ENCODE assay signal across 18 mouse cellular contexts in the genomic region with DNA sequence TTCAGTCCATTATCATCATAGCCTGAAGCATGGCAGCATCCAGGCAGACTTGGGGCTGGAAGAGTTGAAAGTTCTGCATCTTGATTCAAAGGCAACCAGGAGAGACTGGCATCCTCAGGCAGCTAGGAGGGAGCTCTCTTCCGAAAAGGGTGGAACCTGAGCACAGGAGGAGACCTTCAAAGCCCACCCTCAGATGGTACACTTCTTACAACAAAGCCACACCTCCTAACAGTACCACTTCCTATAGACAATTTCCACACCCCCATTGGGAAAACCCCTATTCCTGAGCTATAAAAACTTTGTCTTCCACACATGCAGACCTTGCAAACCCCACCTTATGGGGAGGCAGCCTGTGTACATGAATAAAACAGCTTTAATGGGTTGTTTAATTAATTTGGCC.
"Had no signal": no experiment of that assay in that cellular context is flagged by ENCODE, and none has a peak within 500 bp of the region (broad histone marks: within the 10 kb centered on the region; RNA-seq: fewer than 3 reads in every experiment).

No protein-coding gene starts in this region.

- H3K9ac ChIP-seq: liver, embryonic 14.5 days; liver, postnatal 0 days; lung, embryonic 14.5 days; midbrain, embryonic 12.5 days; midbrain, embryonic 15.5 days; neural tube, embryonic 12.5 days; neural tube, embryonic 15.5 days had no signal

- DNase-seq: kidney, postnatal 36 days; liver, postnatal 0 days; right cerebral cortex, adult 18-20 months; right cerebral cortex, postnatal 14 days; right cerebral cortex, postnatal 4 days; thymus, adult 2 months; thymus, postnatal 25 days had no signal

- H3K4me1 ChIP-seq: midbrain, embryonic 12.5 days; midbrain, embryonic 15.5 days; neural tube, embryonic 12.5 days; neural tube, embryonic 15.5 days had no signal

- ATAC-seq: liver, postnatal 0 days; lung, postnatal 0 days; midbrain, embryonic 15.5 days had no signal

- H3K4me2 ChIP-seq: liver, embryonic 11.5 days; lung, embryonic 14.5 days; midbrain, embryonic 12.5 days; midbrain, embryonic 15.5 days; neural tube, embryonic 12.5 days; neural tube, embryonic 15.5 days had no signal

- H3K27me3 ChIP-seq: midbrain, embryonic 12.5 days; midbrain, embryonic 15.5 days; neural tube, embryonic 12.5 days; neural tube, embryonic 15.5 days had no signal

- H3K36me3 ChIP-seq: midbrain, embryonic 12.5 days; midbrain, embryonic 15.5 days; neural tube, embryonic 12.5 days; neural tube, embryonic 15.5 days had no signal

- H3K9me3 ChIP-seq: midbrain, embryonic 12.5 days; midbrain, embryonic 15.5 days; neural tube, embryonic 12.5 days; neural tube, embryonic 15.5 days had no signal

- H3K4me3 ChIP-seq: midbrain, embryonic 12.5 days; midbrain, embryonic 15.5 days; neural tube, embryonic 12.5 days; neural tube, embryonic 15.5 days had no signal

- H3K27ac ChIP-seq: kidney, postnatal 0 days; liver, embryonic 14.5 days; macrophage; midbrain, embryonic 12.5 days; midbrain, embryonic 15.5 days; neural tube, embryonic 12.5 days; neural tube, embryonic 15.5 days; stomach, postnatal 0 days had no signal
